9 mouse cellular contexts compared by ENCODE assay signal in genomic region chr3:88619113-88620097, GRCm38 (mm10). TPM values are rescaled to one million over a fixed set of nuclear protein-coding genes. Genes with fewer than 3 reads are reported as not detected.
DNase-seq lines count a peak whose midpoint lies in the region; ATAC-seq and TF ChIP-seq lines count a peak whose summit lies in the region.
"Had no signal": no experiment of that assay in that cellular context is flagged by ENCODE, and none has a peak within 500 bp of the region (broad histone marks: within the 10 kb centered on the region; RNA-seq: fewer than 3 reads in every experiment).

No protein-coding gene starts in this region.

- H3K27me3 ChIP-seq in forebrain, embryonic 13.5 days, result no peaks in the 10 kb centered on the region
- no peaks in the 10 kb centered on the region for H3K27me3 ChIP-seq in forebrain, embryonic 12.5 days
- H3K27me3 ChIP-seq in testis, adult 2 months (ENCODE audit: control insufficient read depth, insufficient read depth, low read length), result no peaks in the 10 kb centered on the region
- no peaks in the 10 kb centered on the region for H3K27me3 ChIP-seq in stomach, postnatal 0 days (ENCODE audit: control insufficient read depth, insufficient read depth, low read length)
- H3K27me3 ChIP-seq in midbrain, embryonic 14.5 days (ENCODE audit: control insufficient read depth, insufficient read depth, low read length), result no peaks in the 10 kb centered on the region

- no peak for TF ChIP-seq POLR2A in testis, adult 2 months (IDR thresholded peaks at IDR 0.05; ENCODE audit: control insufficient read depth, low read depth, low read length)

- no peaks in the 10 kb centered on the region for H3K36me3 ChIP-seq in forebrain, embryonic 13.5 days (ENCODE audit: poor library complexity, severe bottlenecking)
- no peaks in the 10 kb centered on the region for H3K36me3 ChIP-seq in forebrain, embryonic 12.5 days (replicated peaks)
- no peaks in the 10 kb centered on the region for H3K36me3 ChIP-seq in testis, adult 2 months (ENCODE audit: control insufficient read depth, insufficient read depth, low read length)
- no peaks in the 10 kb centered on the region for H3K36me3 ChIP-seq in stomach, postnatal 0 days (ENCODE audit: control insufficient read depth, insufficient read depth, low read length)
- H3K36me3 ChIP-seq in midbrain, embryonic 14.5 days (ENCODE audit: control insufficient read depth, insufficient read depth, low read length), result no peaks in the 10 kb centered on the region

- H3K4me3 ChIP-seq in forebrain, embryonic 13.5 days, result no peak overlapping the region
- no peak overlapping the region for H3K4me3 ChIP-seq in forebrain, embryonic 12.5 days (replicated peaks)
- H3K4me3 ChIP-seq in testis, adult 2 months (ENCODE audit: control insufficient read depth, low read depth, low read length), result peak overlapping the region; percentile 20; the same call in 1 of the 2 replicates
- H3K4me3 ChIP-seq in stomach, postnatal 0 days (ENCODE audit: low read depth, low read length), result no peak overlapping the region
- H3K4me3 ChIP-seq in midbrain, embryonic 14.5 days (replicated peaks; ENCODE audit: low read depth, low read length), result no peak overlapping the region

- 0 out of 2 replicates have a peak overlapping the region, but pooled peaks have one; percentile 16 for H3K9ac ChIP-seq in forebrain, embryonic 13.5 days
- no peak overlapping the region for H3K9ac ChIP-seq in forebrain, embryonic 12.5 days
- no peak overlapping the region for H3K9ac ChIP-seq in stomach, postnatal 0 days (ENCODE audit: low read length)
- no peak overlapping the region for H3K9ac ChIP-seq in midbrain, embryonic 14.5 days (replicated peaks; ENCODE audit: low read length)

- no peak for DNase-seq in testis, postnatal 10 days (ENCODE audit: low spot score)
- DNase-seq in heart, postnatal 10 days, result peak; percentile 46 to 64
- no peak for DNase-seq in stomach, postnatal 0 days (ENCODE audit: low spot score)
- no peak for DNase-seq in midbrain, embryonic 14.5 days
- DNase-seq in retina, postnatal 1 day, result no peak

- no peak for TF ChIP-seq EP300 in stomach, postnatal 0 days (optimal IDR thresholded peaks at IDR 0.05)

- H3K9me3 ChIP-seq in forebrain, embryonic 13.5 days (replicated peaks), result no peaks in the 10 kb centered on the region
- H3K9me3 ChIP-seq in forebrain, embryonic 12.5 days, result no peaks in the 10 kb centered on the region
- no peaks in the 10 kb centered on the region for H3K9me3 ChIP-seq in stomach, postnatal 0 days (ENCODE audit: control insufficient read depth, low read length)
- H3K9me3 ChIP-seq in midbrain, embryonic 14.5 days (ENCODE audit: control insufficient read depth, low read length), result no peaks in the 10 kb centered on the region

- ATAC-seq in forebrain, embryonic 13.5 days, result no peak
- ATAC-seq in forebrain, embryonic 12.5 days (ENCODE audit: low FRiP score), result no peak
- ATAC-seq in stomach, postnatal 0 days (ENCODE audit: low FRiP score, low TSS enrichment), result no peak
- ATAC-seq in midbrain, embryonic 14.5 days (ENCODE audit: low FRiP score, low TSS enrichment), result no peak

- H3K27ac ChIP-seq in forebrain, embryonic 13.5 days, result no peak overlapping the region
- no peak overlapping the region for H3K27ac ChIP-seq in forebrain, embryonic 12.5 days
- no peak overlapping the region for H3K27ac ChIP-seq in testis, adult 2 months (ENCODE audit: control insufficient read depth, insufficient read depth, low read depth, low read length)
- H3K27ac ChIP-seq in stomach, postnatal 0 days (replicated peaks), result peak overlapping the region; percentile 1; the same call in 1 of the 2 replicates
- no peak overlapping the region for H3K27ac ChIP-seq in midbrain, embryonic 14.5 days (replicated peaks; ENCODE audit: low read depth, low read length)

- 42% methylated on average over 8 of the region's 9 CpGs for WGBS in forebrain, embryonic 13.5 days
- WGBS in forebrain, embryonic 12.5 days, result 43% methylated on average over 9 of the region's 9 CpGs
- 61% methylated on average over 9 of the region's 9 CpGs for WGBS in stomach, postnatal 0 days
- WGBS in midbrain, embryonic 14.5 days, result 33% methylated on average over 9 of the region's 9 CpGs

- peaks cover 29% of the 10 kb centered on the region for H3K4me1 ChIP-seq in forebrain, embryonic 13.5 days
- peaks cover 30% of the 10 kb centered on the region for H3K4me1 ChIP-seq in forebrain, embryonic 12.5 days
- H3K4me1 ChIP-seq in testis, adult 2 months (ENCODE audit: control insufficient read depth, insufficient read depth, low read length), result peaks cover 9% of the 10 kb centered on the region
- no peaks in the 10 kb centered on the region; the same call in 1 of the 2 replicates for H3K4me1 ChIP-seq in stomach, postnatal 0 days (replicated peaks; ENCODE audit: control insufficient read depth, insufficient read depth)
- peaks cover 13% of the 10 kb centered on the region for H3K4me1 ChIP-seq in midbrain, embryonic 14.5 days (ENCODE audit: control insufficient read depth, insufficient read depth, low read length)

- no peak for TF ChIP-seq CTCF in testis, adult 2 months (IDR thresholded peaks at IDR 0.05; ENCODE audit: control insufficient read depth, insufficient read depth, insufficient replicate concordance, low read depth, low read length)
- no peak for TF ChIP-seq CTCF in stomach, postnatal 0 days (IDR thresholded peaks at IDR 0.05; ENCODE audit: low read depth)

- H3K4me2 ChIP-seq in forebrain, embryonic 13.5 days, result no peak overlapping the region
- no peak overlapping the region for H3K4me2 ChIP-seq in forebrain, embryonic 12.5 days
- H3K4me2 ChIP-seq in stomach, postnatal 0 days (replicated peaks; ENCODE audit: low read depth), result no peak overlapping the region; the same call in 1 of the 2 replicates
- H3K4me2 ChIP-seq in midbrain, embryonic 14.5 days (ENCODE audit: low read length), result no peak overlapping the region

- intact Hi-C loops in heart, postnatal 10 days (cut with DNase I), result no loop called here

RNA-seq across cellular contexts. Expression of gene Arhgef2, which starts 13.6 kb away (rescaled TPM):
- 151 and 162 TPM in 2 replicates for polyA plus RNA-seq in forebrain, embryonic 13.5 days (2015; fragmentation: Nextera tagmentation; extraction: Ambion mirVana)
- polyA plus RNA-seq in forebrain, embryonic 12.5 days (2016; fragmentation: Nextera tagmentation; extraction: Ambion mirVana), result 146 and 147 TPM in 2 replicates
- polyA plus RNA-seq in testis, adult 2 months (2012; rRNA removed), result 512 and 614 TPM in 2 replicates
- total RNA-seq in heart, postnatal 10 days (2021), result 10 to 100 TPM; 89.5 to 96.3 TPM
- polyA plus RNA-seq in stomach, postnatal 0 days (2015; fragmentation: Nextera tagmentation; extraction: Ambion mirVana), result 29.0 and 33.0 TPM in 2 replicates
- polyA plus RNA-seq in midbrain, embryonic 14.5 days (2014; fragmentation: Nextera tagmentation; extraction: Ambion mirVana), result 122 and 134 TPM in 2 replicates

RNA-seq across cellular contexts. Expression of gene Rxfp4, which starts 33.5 kb away (rescaled TPM):
- polyA plus RNA-seq in forebrain, embryonic 13.5 days (2015; fragmentation: Nextera tagmentation; extraction: Ambion mirVana), result not detected in 2 replicates
- polyA plus RNA-seq in forebrain, embryonic 12.5 days (2016; fragmentation: Nextera tagmentation; extraction: Ambion mirVana), result not detected in 2 replicates
- not detected in 2 replicates for polyA plus RNA-seq in testis, adult 2 months (2012; rRNA removed)
- total RNA-seq in heart, postnatal 10 days (2021), result not detected
- polyA plus RNA-seq in stomach, postnatal 0 days (2015; fragmentation: Nextera tagmentation; extraction: Ambion mirVana), result 0.07 TPM in 1 of 2 replicates, not detected in the other
- not detected in 2 replicates for polyA plus RNA-seq in midbrain, embryonic 14.5 days (2014; fragmentation: Nextera tagmentation; extraction: Ambion mirVana)
- polyA plus RNA-seq: stomach, embryonic 14.5 days had no signal

RNA-seq across cellular contexts. Expression of gene Ssr2, which starts 43.7 kb away (rescaled TPM):
- polyA plus RNA-seq in forebrain, embryonic 13.5 days (2015; fragmentation: Nextera tagmentation; extraction: Ambion mirVana), result 139 and 143 TPM in 2 replicates
- polyA plus RNA-seq in forebrain, embryonic 12.5 days (2016; fragmentation: Nextera tagmentation; extraction: Ambion mirVana), result 118 and 135 TPM in 2 replicates
- polyA plus RNA-seq in testis, adult 2 months (2012; rRNA removed), result 128 and 161 TPM in 2 replicates
- 100 to 1,000 TPM; 127 to 130 TPM for total RNA-seq in heart, postnatal 10 days (2021)
- polyA plus RNA-seq in stomach, postnatal 0 days (2015; fragmentation: Nextera tagmentation; extraction: Ambion mirVana), result 257 and 271 TPM in 2 replicates
- polyA plus RNA-seq in midbrain, embryonic 14.5 days (2014; fragmentation: Nextera tagmentation; extraction: Ambion mirVana), result 110 and 114 TPM in 2 replicates

Comparison
In these comparisons a context has a peak if more than half of its experiments do, and no peak if none do; other contexts are left out.
1. DNase-seq: peak in heart, postnatal 10 days (2 of 2); none in testis, postnatal 10 days (single experiment), stomach, postnatal 0 days (single experiment), midbrain, embryonic 14.5 days (single experiment) and retina, postnatal 1 day (single experiment).